Comparison of ENCODE assay signal across 8 mouse cellular contexts in genomic region chr4:57320606-57321327, GRCm38 (mm10). TPM values are rescaled to one million over a fixed set of nuclear protein-coding genes. Genes with fewer than 3 reads are reported as not detected.
DNase-seq lines count a peak whose midpoint lies in the region; ATAC-seq and TF ChIP-seq lines count a peak whose summit lies in the region.

No protein-coding gene starts in this region.

- H3K4me1 ChIP-seq in olfactory bulb, adult 2 months (ENCODE audit: control insufficient read depth, insufficient read depth, low read length) = peaks cover 14% of the 10 kb centered on the region

- peak; percentile 26; the same call in 1 of the 2 replicates for TF ChIP-seq CTCF in olfactory bulb, adult 2 months (IDR thresholded peaks at IDR 0.05; ENCODE audit: insufficient read depth, low read depth, low read length)

- DNase-seq in gastrocnemius, adult 18-20 months (ENCODE audit: low spot score) = peak; percentile 33
- no peak for DNase-seq in gastrocnemius, postnatal 4 days (ENCODE audit: low spot score in 2 of 2)
- peak; percentile 32 for DNase-seq in CD4-positive helper T cell, adult 2 months (ENCODE audit: low read depth, low spot score)
- peak; percentile 16 to 53 for DNase-seq in heart, postnatal 14 days
- DNase-seq in left cerebral cortex, postnatal 25 days (ENCODE audit: low spot score in 2 of 2) = peak; percentile 59 to 64
- DNase-seq in ovary, adult 18-20 months (ENCODE audit: low spot score) = no peak

- 0 out of 2 replicates have a peak overlapping the region, but pooled peaks have one; percentile 3 for H3K4me3 ChIP-seq in olfactory bulb, adult 2 months (ENCODE audit: insufficient read depth, low read depth, low read length)

- ATAC-seq in common myeloid progenitor, adult 5-6 weeks (replicated peaks; ENCODE audit: low read depth, poor library complexity, severe bottlenecking) = peak; percentile 40; the same call in 1 of the 2 replicates

- WGBS in olfactory bulb, adult 2 months = 18% methylated on average over 23 of the region's 23 CpGs

- intact Hi-C loops in heart, postnatal 14 days (cut with DNase I) = loop anchor here (2.0 kb wide), 1 partner anchor 56 kb away; no protein-coding TSS in a partner anchor
- intact Hi-C loops in left cerebral cortex, postnatal 25 days (cut with DNase I) = loop anchor here (1.0 kb wide), 1 partner anchor 91 kb away; no protein-coding TSS in a partner anchor

- no peak overlapping the region for H3K27ac ChIP-seq in olfactory bulb, adult 2 months (ENCODE audit: insufficient read depth, low read depth, low read length)

- TF ChIP-seq POLR2A in olfactory bulb, adult 2 months (IDR thresholded peaks at IDR 0.05; ENCODE audit: insufficient read depth, low read depth, low read length) = no peak

RNA-seq across cellular contexts. Expression of gene Ptpn3, which starts 19.1 kb away (rescaled TPM):
- total RNA-seq in gastrocnemius, adult 18-20 months (2021) = 10 to 100 TPM; 43.7 to 51.4 TPM
- total RNA-seq in gastrocnemius, postnatal 4 days (2021) = 10 to 100 TPM; 11.0 to 15.6 TPM
- total RNA-seq in common myeloid progenitor, adult 5-6 weeks (2017) = 3.2 and 10.5 TPM in 2 replicates
- 10 to 100 TPM; 34.3 to 34.8 TPM for total RNA-seq in heart, postnatal 14 days (2021)
- total RNA-seq in left cerebral cortex, postnatal 25 days (2021) = 10 to 100 TPM; 59.8 to 68.8 TPM
- not detected in 2 replicates for polyA plus RNA-seq in olfactory bulb, adult 2 months (2012; ENCODE audit: insufficient read depth, insufficient read length, low replicate concordance, missing spikeins)

Comparison
In these comparisons a context has a peak if more than half of its experiments do, and no peak if none do; other contexts are left out.
1. DNase-seq: peak in gastrocnemius, adult 18-20 months (single experiment), CD4-positive helper T cell, adult 2 months (single experiment), heart, postnatal 14 days (2 of 2) and left cerebral cortex, postnatal 25 days (2 of 2); none in gastrocnemius, postnatal 4 days (0 of 2) and ovary, adult 18-20 months (single experiment).